Mouse (Mus musculus) splenic B cell, adult 2 months (primary cell): ENCODE results near the gene Dlgap4.

ENCODE experiments used
- DNase-seq: peaks from one replicate; pipeline ENCODE4 v3.0.0-alpha.2; 2011; ENCODE audit warnings: low read depth, low spot score
- H3K27me3 ChIP-seq: 2 replicates; pipeline ENCODE4 v1.6.1; 2012; ENCODE audit warnings: mild to moderate bottlenecking, low read length, moderate library complexity, mixed read lengths; ENCODE audit not compliant: control insufficient read depth, poor library complexity, insufficient read depth, severe bottlenecking
- H3K36me3 ChIP-seq: 2 replicates; pipeline ENCODE4 v1.6.1; 2012; ENCODE audit warnings: mild to moderate bottlenecking, low read length, moderate library complexity, mixed read lengths; ENCODE audit not compliant: control insufficient read depth, poor library complexity, insufficient read depth, severe bottlenecking

The Dlgap4 gene

DNA sequence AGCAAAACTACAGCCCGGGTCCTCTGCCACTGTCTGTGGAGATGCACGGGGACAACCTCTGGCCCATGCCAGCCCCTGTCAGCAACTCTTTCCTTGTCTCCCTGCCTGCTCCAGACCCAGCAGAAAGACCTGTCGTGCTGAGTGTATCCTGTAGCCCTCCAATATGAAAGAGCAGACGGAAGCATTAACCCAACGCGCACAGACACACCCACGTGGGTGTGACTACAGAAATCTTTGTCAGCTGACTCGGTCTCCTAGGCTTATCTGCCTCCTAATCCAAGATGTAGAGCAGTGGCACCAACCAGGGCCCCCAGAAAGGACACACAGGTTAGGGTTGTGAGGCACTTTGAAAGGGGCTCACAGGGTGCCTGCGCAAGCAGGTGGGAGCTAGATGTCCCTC is 9.8 kb upstream of the Dlgap4 start:
- no peak for DNase-seq
- Histone ChIP-seq H3K36me3 (no peaks in the 10 kb centered on the region), H3K27me3 (no peaks in the 10 kb centered on the region; the same call in 1 of the 2 replicates)

DNA sequence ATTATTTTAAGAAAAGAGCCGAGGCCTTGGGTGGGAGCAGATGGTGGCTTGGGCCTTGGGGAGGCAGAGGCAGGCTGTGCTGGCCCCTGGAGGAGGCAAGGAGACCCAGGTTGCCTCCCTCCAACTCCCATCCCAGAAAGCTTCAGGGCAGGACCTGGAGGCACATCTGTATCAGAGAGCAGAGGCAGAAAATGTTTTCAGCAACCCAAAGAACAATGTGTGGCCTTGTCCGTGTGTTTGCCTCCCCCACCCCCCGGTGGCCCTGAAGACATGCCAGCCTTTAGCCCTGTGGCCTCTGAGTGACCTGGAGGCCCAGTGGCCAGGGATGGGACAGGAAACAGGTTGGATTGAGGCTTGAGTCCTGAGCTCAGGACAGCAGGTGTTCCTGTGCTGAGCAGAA is 8.4 kb upstream of the Dlgap4 start:
- no peaks in the 10 kb centered on the region; the same call in 1 of the 2 replicates for H3K27me3 ChIP-seq
- no peak for DNase-seq
- no peaks in the 10 kb centered on the region for H3K36me3 ChIP-seq

DNA sequence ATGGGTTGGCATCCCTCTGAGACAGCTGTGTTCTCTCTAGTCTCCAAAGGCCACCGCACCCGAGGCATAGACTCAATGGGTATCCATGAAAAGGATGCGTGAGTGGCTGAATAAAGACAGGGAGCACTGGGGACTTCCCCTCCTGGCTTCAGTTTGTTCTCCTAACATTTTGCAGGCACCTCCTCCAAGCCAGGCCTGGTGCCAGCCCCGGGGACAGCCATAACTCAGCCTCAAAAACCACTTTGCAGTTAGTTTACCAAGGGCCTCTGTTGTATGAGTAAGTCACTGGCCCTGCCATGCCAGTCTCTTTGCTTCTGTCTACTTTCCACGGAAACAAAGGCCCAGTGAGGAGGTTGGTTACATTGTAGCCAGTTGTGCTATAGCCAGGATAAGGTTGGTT is 7.5 kb upstream of the Dlgap4 start:
- DNase-seq = no peak
- H3K27me3 ChIP-seq = no peaks in the 10 kb centered on the region; the same call in 1 of the 2 replicates
- no peaks in the 10 kb centered on the region for H3K36me3 ChIP-seq

DNA sequence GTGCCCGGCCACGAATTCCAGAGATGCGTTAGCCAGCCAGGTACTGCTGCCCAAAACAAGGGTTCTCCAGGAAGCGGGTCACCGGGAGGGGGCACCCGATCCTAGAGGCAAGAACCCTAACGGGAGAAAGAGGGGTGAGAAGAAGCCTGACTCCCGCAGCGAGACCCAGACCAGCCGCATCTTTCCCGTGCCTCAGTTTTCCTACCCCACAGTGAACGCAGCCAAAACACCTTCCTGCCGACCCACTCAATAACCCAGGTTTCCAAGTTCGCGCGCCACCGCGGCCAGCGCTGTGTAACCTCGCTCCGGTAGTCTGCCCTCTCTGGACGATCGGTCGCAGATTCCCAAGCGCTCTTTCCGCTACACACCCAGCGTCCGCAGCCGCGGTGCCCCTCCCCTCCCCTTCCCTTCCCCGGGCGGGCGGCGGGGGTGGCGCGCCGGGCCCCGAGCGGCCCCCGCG is 394 bp upstream of the Dlgap4 start:
- Histone ChIP-seq H3K27me3 (no peaks in the 10 kb centered on the region; the same call in 1 of the 2 replicates), H3K36me3 (no peaks in the 10 kb centered on the region)
- no peak for DNase-seq

DNA sequence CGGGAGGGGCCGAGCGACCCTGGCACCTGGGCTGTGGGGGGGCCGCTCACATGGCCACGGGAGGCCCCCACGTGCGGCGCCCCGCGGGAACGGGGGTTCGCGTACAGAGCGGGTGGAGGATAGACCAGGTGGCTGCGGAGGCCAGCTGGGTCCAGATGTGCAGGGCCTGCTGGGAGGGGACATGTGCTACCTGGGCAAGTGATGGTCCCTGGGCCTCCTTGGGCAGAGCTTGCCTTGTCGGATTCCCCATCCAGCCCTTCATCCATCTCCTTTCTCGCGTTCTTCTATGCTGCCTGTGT is 702 bp downstream of the Dlgap4 start:
- H3K36me3 ChIP-seq = no peaks in the 10 kb centered on the region
- no peak for DNase-seq
- no peaks in the 10 kb centered on the region; the same call in 1 of the 2 replicates for H3K27me3 ChIP-seq

DNA sequence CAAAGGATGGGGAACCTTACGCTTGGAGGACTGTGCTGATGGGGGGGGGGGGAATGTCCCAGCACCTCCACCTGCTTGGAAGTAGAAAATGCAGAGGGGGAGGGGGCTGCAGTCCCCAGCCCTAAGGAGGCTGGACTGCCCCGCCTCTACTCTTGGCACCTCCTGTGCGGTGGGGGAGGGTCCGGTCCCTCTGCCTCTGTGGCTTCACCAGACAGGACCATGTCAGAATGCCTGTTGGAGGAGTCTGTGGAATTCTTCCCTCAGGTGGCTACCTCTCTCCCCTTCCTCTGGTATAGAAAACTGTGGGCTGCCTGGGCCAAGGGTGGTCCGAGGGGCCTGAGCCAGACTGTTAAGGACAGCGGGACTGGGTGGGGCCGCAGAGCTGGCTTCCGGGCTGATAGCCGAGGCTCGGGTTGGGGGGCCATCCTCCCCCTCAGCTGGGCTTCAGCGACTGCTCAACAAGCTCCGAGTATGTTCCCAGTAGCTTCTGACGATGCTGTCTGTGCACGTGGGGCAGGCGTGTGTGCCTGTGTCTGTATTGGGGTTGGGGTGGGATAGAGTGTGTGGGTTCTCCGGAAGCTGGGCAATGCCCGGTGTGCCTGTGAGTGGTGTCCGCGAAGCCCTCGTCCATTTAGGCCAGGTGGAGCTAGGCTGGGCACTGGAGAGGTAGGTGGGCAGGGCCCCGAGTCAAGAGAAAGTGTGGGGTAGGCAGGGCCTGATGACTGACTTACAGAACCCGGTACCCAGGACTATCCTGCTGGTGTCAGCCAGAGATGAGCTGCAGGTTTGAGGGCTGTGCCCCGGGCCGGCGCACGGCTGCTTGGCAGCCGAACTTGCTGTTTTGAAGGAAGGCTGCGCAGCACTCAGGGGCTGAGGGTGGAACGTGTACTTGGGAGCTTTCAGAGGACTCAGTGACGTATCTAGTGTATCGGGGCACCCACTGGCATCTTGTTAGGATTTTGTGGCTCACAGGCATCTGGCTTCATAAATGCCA is 1.5 kb downstream of the Dlgap4 start:
- Histone ChIP-seq H3K36me3 (no peaks in the 10 kb centered on the region), H3K27me3 (no peaks in the 10 kb centered on the region; the same call in 1 of the 2 replicates)
- no peak for DNase-seq

DNA sequence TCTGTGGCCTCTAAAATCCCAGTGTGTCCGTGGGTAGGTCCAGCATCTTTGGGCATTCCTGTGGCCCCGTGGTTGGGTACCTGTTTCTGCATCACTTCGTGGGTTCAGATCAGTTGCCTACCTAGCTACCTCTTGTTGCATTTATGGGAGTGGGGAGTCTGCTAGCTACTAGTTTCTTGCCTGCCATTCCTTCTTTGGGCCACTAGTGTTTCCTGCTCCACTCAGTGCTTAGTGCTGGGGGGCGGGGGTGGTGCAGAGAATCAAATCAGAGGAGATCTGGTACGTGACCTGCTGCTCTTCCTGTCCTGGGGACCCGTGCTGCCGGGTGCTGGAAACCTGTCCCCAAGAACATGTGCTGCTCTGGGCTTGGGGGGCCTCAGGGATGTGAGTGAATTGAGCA is 3.0 kb downstream of the Dlgap4 start:
- Histone ChIP-seq H3K27me3 (no peaks in the 10 kb centered on the region; the same call in 1 of the 2 replicates), H3K36me3 (no peaks in the 10 kb centered on the region)
- no peak for DNase-seq

DNA sequence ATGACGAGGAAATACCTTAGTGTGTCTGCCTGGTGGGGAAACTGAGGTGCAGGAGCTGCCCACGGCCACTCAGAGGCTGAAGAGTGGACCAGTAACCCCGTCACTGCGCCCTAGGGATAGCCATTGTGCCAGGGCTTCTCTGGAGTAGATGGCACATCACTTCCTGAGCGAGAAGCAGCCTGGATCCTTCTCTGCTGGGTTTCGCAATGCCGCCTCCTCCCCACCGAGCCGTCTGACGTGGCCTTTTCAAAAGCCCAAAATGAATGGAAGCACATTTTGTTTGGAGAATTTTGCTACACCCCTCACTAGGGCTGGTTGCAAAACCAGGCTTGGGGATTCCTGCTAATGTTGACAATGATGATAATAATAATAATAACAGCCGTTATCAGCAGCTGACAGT is 4.0 kb downstream of the Dlgap4 start:
- Histone ChIP-seq H3K27me3 (no peaks in the 10 kb centered on the region; the same call in 1 of the 2 replicates), H3K36me3 (no peaks in the 10 kb centered on the region)
- no peak for DNase-seq

DNA sequence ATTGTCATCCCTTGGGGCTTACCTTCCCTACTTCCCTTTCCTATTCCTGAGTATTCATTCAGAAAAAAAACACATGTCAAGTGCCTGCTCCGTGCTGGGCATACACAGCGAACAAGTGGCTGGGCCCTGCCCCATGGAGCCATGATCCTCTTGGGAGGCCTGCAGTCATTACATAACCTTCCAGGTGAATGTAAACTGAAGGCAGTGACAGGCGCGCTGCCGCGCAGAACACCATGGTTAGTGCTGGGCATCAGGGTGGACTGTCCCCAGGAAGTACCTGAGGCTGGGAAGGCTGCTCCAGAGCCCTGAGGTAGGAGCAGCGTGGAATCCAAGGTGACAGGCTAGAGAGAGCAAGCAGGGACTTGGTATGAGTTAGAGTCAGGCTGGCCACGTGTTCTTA is 7.4 kb downstream of the Dlgap4 start:
- Histone ChIP-seq H3K27me3 (no peaks in the 10 kb centered on the region), H3K36me3 (no peaks in the 10 kb centered on the region)
- no peak for DNase-seq

DNA sequence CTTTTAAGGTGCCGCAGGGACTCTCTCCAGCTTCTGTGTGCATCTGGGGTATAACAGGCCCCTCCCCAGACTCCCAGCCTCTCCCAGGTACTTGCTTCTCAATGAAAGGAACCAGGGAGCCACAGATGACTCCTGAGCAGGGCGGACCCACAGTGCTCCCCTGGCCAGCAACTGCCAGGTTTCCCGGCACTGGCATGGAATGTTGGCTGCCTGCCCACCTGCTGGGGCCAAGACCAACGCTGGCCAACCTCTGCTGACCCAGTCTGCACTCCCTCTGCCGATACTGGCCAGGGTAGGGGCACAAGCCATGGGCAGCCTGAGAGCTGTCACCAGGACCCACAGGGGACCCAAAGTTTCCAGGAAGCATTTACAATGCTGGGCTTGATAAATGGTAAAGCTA is 7.9 kb downstream of the Dlgap4 start:
- H3K27me3 ChIP-seq = no peaks in the 10 kb centered on the region
- no peak for DNase-seq
- H3K36me3 ChIP-seq = no peaks in the 10 kb centered on the region

DNA sequence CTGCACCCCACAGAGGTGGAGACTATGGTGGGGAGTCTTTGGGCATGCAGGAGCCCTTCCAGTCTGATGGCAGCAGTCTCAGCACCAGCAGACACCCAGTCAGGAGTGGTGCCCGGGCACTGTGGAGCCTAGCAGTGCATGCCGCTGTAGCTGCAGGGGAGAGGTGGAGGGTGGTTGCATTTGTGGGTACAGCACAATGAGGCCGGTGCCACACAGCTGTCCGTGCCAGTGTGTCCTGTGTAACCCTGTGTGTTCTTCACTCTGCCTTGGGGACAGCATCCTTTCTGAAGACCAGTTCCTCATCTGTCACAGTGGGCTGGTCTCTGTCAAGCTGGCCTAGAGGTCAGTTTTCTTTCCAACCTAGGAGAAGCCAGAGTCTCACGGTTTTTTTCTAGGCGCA is 8.7 kb downstream of the Dlgap4 start:
- Histone ChIP-seq H3K36me3 (no peaks in the 10 kb centered on the region), H3K27me3 (no peaks in the 10 kb centered on the region)
- no peak for DNase-seq

DNA sequence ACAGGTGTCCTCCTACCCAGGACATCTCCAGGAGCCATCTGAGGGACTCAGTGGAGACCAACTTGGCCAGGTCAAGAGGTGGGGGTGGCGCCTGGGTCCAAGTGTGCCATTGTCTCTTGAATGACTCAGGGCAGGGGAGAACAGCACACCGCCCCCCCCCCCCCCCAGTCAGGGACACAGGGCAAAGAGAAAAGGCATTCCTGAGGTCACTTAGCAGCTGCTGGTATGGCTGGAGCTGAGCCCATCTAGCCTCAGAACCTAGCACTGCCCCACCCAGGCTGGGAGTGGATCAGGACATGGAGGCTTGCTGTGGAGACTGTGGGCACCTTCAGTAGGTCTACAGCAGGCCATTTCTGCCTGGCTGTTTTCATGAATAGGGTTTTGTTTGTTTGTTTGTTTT is 9.7 kb downstream of the Dlgap4 start:
- no peak for DNase-seq
- Histone ChIP-seq H3K27me3 (no peaks in the 10 kb centered on the region), H3K36me3 (no peaks in the 10 kb centered on the region)

DNA sequence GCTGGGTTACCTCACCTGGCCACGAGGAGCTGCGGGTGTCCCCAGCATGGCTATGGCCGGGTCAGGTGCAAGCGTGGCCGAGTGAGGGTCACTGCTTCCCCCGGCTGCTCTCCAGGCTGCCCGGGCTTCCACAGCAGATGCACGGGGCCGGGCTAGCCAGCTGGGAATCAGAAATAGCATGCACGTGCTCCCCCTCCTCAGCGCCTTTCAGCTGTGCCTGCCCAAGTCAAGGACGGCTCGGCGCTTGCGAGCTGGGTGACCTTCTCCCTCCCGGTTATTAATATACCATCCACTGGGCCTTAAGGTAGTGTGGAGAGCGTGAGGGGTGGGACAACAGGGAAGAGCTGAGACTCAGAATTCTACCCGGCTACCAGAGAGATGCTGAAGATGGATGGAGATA is 11.8 kb downstream of the Dlgap4 start:
- H3K36me3 ChIP-seq = no peaks in the 10 kb centered on the region
- H3K27me3 ChIP-seq = no peaks in the 10 kb centered on the region
- DNase-seq = no peak

DNA sequence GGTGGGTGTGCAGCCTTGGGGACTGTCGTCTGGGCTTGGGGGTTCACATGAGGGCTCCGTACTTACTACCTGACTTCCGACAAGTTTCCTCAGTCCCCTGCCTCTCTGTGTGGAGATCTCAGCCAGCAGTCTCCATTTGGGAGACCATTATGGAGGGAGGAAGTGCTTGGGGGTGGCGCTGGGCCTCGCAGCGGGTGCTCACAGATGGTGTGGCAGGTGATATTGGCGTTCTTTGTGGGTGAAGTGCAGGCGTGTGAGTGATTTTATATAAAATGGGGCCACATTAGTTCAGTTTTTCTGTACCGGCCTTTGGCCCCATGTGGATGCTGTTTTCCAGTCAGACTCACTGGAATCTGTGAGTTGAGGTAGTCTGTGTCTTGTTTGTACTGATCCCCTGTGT is 12.6 kb downstream of the Dlgap4 start:
- no peaks in the 10 kb centered on the region for H3K27me3 ChIP-seq
- DNase-seq = no peak
- H3K36me3 ChIP-seq = no peaks in the 10 kb centered on the region

DNA sequence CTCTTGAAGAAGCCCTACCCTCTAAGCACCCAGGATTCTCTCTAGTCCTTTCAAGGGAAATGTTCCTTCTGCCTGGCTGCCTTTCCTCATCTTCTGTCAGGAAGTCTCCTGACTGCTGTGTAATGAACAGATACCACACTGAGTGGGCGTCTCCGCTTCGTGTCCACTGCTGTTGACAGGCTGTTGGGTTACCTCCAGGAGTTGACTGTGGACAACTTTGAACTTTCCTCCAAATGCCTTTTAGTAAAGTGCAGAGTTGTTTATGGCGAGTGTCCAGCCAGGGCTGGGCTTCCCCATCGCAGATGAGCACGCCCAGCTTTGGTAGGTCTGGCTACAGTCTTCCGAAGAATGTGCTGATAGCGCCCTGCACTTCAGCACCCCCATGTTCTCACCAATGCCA is 13.0 kb downstream of the Dlgap4 start:
- Histone ChIP-seq H3K36me3 (no peaks in the 10 kb centered on the region), H3K27me3 (no peaks in the 10 kb centered on the region)
- no peak for DNase-seq

DNA sequence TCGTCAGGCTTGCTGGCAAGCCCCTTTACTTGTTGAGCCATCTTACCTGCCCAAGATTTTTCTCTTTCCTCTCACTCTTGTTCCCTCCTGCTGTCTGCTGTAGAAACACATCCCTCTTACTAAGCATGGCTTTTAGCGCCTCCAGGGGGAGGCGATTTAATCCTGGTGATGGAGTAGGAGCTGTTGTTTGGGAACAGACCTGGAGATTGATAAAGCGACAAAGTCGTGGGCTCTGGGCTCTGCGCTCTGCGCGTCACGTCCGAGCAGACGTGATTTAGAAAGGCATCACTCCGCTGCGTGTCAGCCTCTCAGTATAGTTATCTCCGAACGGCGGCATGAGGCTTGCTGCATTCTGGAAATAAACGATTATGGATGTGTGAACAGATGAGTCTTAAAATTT is 14.4 kb downstream of the Dlgap4 start:
- no peaks in the 10 kb centered on the region for H3K27me3 ChIP-seq
- no peak for DNase-seq
- no peaks in the 10 kb centered on the region for H3K36me3 ChIP-seq
